Mouse (Mus musculus) heart, embryonic 13.5 days (tissue): Measurements from ENCODE around the gene Cp. TPM values are rescaled to one million over a fixed set of nuclear protein-coding genes. Genes with fewer than 3 reads are reported as not detected.

Source experiments
- ATAC-seq: fragments of 200-750 bp; cut with Nextera tagmentation; 2 replicates; pipeline ENCODE4 v1.8.0; 2017; ENCODE audit warnings: moderate TSS enrichment; ENCODE audit not compliant: insufficient number of reproducible peaks, low FRiP score, low TSS enrichment; ENCODE audit errors: extremely low read depth
- H3K27ac ChIP-seq: fragments of 300-500 bp; sonication (generic); replicated peaks from 2 replicates; pipeline ENCODE4 v1.5.1; 2015; ENCODE audit warnings: moderate library complexity, mild to moderate bottlenecking, inconsistent platforms
- H3K27me3 ChIP-seq: fragments of 300-500 bp; sonication (generic); replicated peaks from 2 replicates; pipeline ENCODE4 v1.6.1; 2015; ENCODE audit warnings: mild to moderate bottlenecking, inconsistent platforms
- H3K36me3 ChIP-seq: fragments of 300-500 bp; sonication (generic); 2 replicates; pipeline ENCODE4 v1.6.1; 2015; ENCODE audit warnings: mild to moderate bottlenecking, inconsistent platforms
- H3K4me1 ChIP-seq: fragments of 300-500 bp; sonication (generic); 2 replicates; pipeline ENCODE4 v1.6.1; 2015; ENCODE audit warnings: inconsistent platforms
- H3K4me2 ChIP-seq: fragments of 300-500 bp; sonication (generic); 2 replicates; pipeline ENCODE4 v1.6.1; 2015; ENCODE audit warnings: inconsistent platforms, mild to moderate bottlenecking, moderate library complexity
- H3K4me3 ChIP-seq: fragments of 300-500 bp; sonication (generic); 2 replicates; pipeline ENCODE4 v1.5.1; 2015; ENCODE audit warnings: moderate library complexity, mild to moderate bottlenecking, inconsistent platforms
- H3K9ac ChIP-seq: fragments of 300-500 bp; sonication (generic); 2 replicates; pipeline ENCODE4 v1.6.1; 2015; ENCODE audit warnings: inconsistent platforms, mild to moderate bottlenecking, moderate library complexity
- H3K9me3 ChIP-seq: fragments of 300-500 bp; sonication (generic); 2 replicates; pipeline ENCODE4 v1.6.1; 2016; ENCODE audit warnings: inconsistent platforms
- WGBS: fragments of 180-500 bp; shearing (Covaris S2); methylation state at CpG from one replicate; pipeline ENCODE4 v1.1.7; 2015; ENCODE audit warnings: mixed read lengths; 5-methylcytosine and 5-hydroxymethylcytosine counted together
- polyA plus RNA-seq: library from polyadenylated mRNA; unstranded; fragments of >200 nt; fragmentation: Nextera tagmentation; extraction: Ambion mirVana; gene quantifications from 2 replicates; pipeline ENCODE4 v1.2.1, GENCODE M21; 2015

The Cp gene
- polyA plus RNA-seq, 1 experiment from 2014 or later, result 1.3 TPM

GRCm38 (mm10) chr3:19966072-19966471 lies 9.2 kb downstream of the Cp start:
- ATAC-seq, result no peak
- Histone ChIP-seq H3K27me3 (no peaks in the 10 kb centered on the region), H3K4me3 (no peak overlapping the region), H3K4me1 (peaks cover 27% of the 10 kb centered on the region), H3K36me3 (no peaks in the 10 kb centered on the region), H3K9me3 (no peaks in the 10 kb centered on the region), H3K9ac (no peak overlapping the region), H3K27ac (no peak overlapping the region; the same call in 1 of the 2 replicates), H3K4me2 (no peak overlapping the region)
- WGBS, result 48% methylated on average over 4 of the region's 4 CpGs

GRCm38 (mm10) chr3:19978474-19978873 lies 21.6 kb downstream of the Cp start:
- ATAC-seq, result no peak

GRCm38 (mm10) chr3:19981156-19981555 lies 24.3 kb downstream of the Cp start:
- ATAC-seq, result no peak
- WGBS, result 77% methylated on average over 2 of the region's 2 CpGs
- no peak overlapping the region for H3K4me3 ChIP-seq
- no peak overlapping the region for H3K4me2 ChIP-seq
- H3K4me1 ChIP-seq, result no peaks in the 10 kb centered on the region
- no peak overlapping the region for H3K9ac ChIP-seq
- no peaks in the 10 kb centered on the region for H3K27me3 ChIP-seq
- H3K27ac ChIP-seq, result no peak overlapping the region
- no peaks in the 10 kb centered on the region for H3K9me3 ChIP-seq
- H3K36me3 ChIP-seq, result no peaks in the 10 kb centered on the region

More at GRCm38 (mm10) chr3:19978474-19978873, 21.6 kb downstream of the Cp start:
- no peak overlapping the region for H3K9ac ChIP-seq
- no peak overlapping the region for H3K4me3 ChIP-seq
- H3K27ac ChIP-seq, result no peak overlapping the region
- no peaks in the 10 kb centered on the region for H3K4me1 ChIP-seq
- 45% methylated on average over 4 of the region's 4 CpGs for WGBS
- H3K27me3 ChIP-seq, result no peaks in the 10 kb centered on the region
- H3K4me2 ChIP-seq, result no peak overlapping the region
- H3K36me3 ChIP-seq, result no peaks in the 10 kb centered on the region
- H3K9me3 ChIP-seq, result no peaks in the 10 kb centered on the region

GRCm38 (mm10) chr3:19982846-19983245 lies 26.0 kb downstream of the Cp start:
- H3K4me1 ChIP-seq, result no peaks in the 10 kb centered on the region
- H3K9me3 ChIP-seq, result no peaks in the 10 kb centered on the region
- no peak for ATAC-seq
- H3K4me3 ChIP-seq, result no peak overlapping the region
- no peak overlapping the region for H3K27ac ChIP-seq
- no peaks in the 10 kb centered on the region for H3K27me3 ChIP-seq
- no peaks in the 10 kb centered on the region for H3K36me3 ChIP-seq
- no peak overlapping the region for H3K4me2 ChIP-seq
- H3K9ac ChIP-seq, result no peak overlapping the region

- H3K4me3 ChIP-seq, result no peak overlapping the region
- no peak for ATAC-seq
- no peak overlapping the region for H3K4me2 ChIP-seq
- no peak overlapping the region for H3K9ac ChIP-seq
- WGBS, result 49% methylated on average over 3 of the region's 3 CpGs
- no peaks in the 10 kb centered on the region for H3K36me3 ChIP-seq
- H3K9me3 ChIP-seq, result no peaks in the 10 kb centered on the region
- no peaks in the 10 kb centered on the region for H3K27me3 ChIP-seq
- no peak overlapping the region for H3K27ac ChIP-seq
- no peaks in the 10 kb centered on the region for H3K4me1 ChIP-seq
These were observed 29.3 kb downstream of the Cp start for GRCm38 (mm10) chr3:19986123-19986522.

- H3K4me2 ChIP-seq, result no peak overlapping the region
- no peaks in the 10 kb centered on the region for H3K9me3 ChIP-seq
- ATAC-seq, result no peak
- WGBS, result 73% methylated on average over 3 of the region's 3 CpGs
- no peaks in the 10 kb centered on the region for H3K4me1 ChIP-seq
- H3K27ac ChIP-seq, result no peak overlapping the region
- H3K4me3 ChIP-seq, result no peak overlapping the region
- H3K27me3 ChIP-seq, result no peaks in the 10 kb centered on the region
- peaks cover 2% of the 10 kb centered on the region; the same call in 1 of the 2 replicates for H3K36me3 ChIP-seq
- no peak overlapping the region for H3K9ac ChIP-seq
These were observed 33.2 kb downstream of the Cp start for GRCm38 (mm10) chr3:19990031-19990430.

- 68% methylated on average over 4 of the region's 4 CpGs for WGBS
These were observed 35.5 kb downstream of the Cp start for GRCm38 (mm10) chr3:19992388-19992787.

GRCm38 (mm10) chr3:19999551-19999950 lies 42.7 kb downstream of the Cp start:
- H3K9ac ChIP-seq, result no peak overlapping the region
- no peaks in the 10 kb centered on the region for H3K27me3 ChIP-seq
- no peak overlapping the region for H3K4me3 ChIP-seq
- no peak overlapping the region for H3K4me2 ChIP-seq
- 80% methylated on average over 2 of the region's 2 CpGs for WGBS
- ATAC-seq, result no peak
- peaks cover 69% of the 10 kb centered on the region for H3K36me3 ChIP-seq
- H3K27ac ChIP-seq, result no peak overlapping the region
- no peaks in the 10 kb centered on the region for H3K4me1 ChIP-seq
- H3K9me3 ChIP-seq, result no peaks in the 10 kb centered on the region

More at GRCm38 (mm10) chr3:19992388-19992787, 35.5 kb downstream of the Cp start:
- Histone ChIP-seq H3K4me1 (no peaks in the 10 kb centered on the region), H3K9me3 (no peaks in the 10 kb centered on the region), H3K27me3 (no peaks in the 10 kb centered on the region), H3K27ac (no peak overlapping the region), H3K36me3 (peaks cover 18% of the 10 kb centered on the region), H3K9ac (no peak overlapping the region), H3K4me2 (no peak overlapping the region), H3K4me3 (no peak overlapping the region)
- no peak for ATAC-seq

- Histone ChIP-seq H3K4me3 (no peak overlapping the region), H3K9ac (no peak overlapping the region), H3K27ac (no peak overlapping the region), H3K4me2 (no peak overlapping the region), H3K27me3 (no peaks in the 10 kb centered on the region), H3K4me1 (no peaks in the 10 kb centered on the region), H3K9me3 (no peaks in the 10 kb centered on the region), H3K36me3 (peaks cover 61% of the 10 kb centered on the region)
- no peak for ATAC-seq
- 80% methylated on average over 4 of the region's 4 CpGs for WGBS
These were observed 44.0 kb downstream of the Cp start for GRCm38 (mm10) chr3:20000806-20001205.

- no peak overlapping the region for H3K27ac ChIP-seq
- H3K4me1 ChIP-seq, result no peaks in the 10 kb centered on the region
- no peak overlapping the region for H3K4me3 ChIP-seq
- no peak overlapping the region for H3K9ac ChIP-seq
- no peak for ATAC-seq
- peaks cover 59% of the 10 kb centered on the region for H3K36me3 ChIP-seq
- no peaks in the 10 kb centered on the region for H3K9me3 ChIP-seq
- 71% methylated on average over 5 of the region's 5 CpGs for WGBS
- H3K27me3 ChIP-seq, result no peaks in the 10 kb centered on the region
- H3K4me2 ChIP-seq, result no peak overlapping the region
These were observed 45.9 kb downstream of the Cp start for GRCm38 (mm10) chr3:20002786-20003185.

- peaks cover 63% of the 10 kb centered on the region for H3K36me3 ChIP-seq
- 86% methylated on average over 8 of the region's 8 CpGs for WGBS
- H3K4me2 ChIP-seq, result no peak overlapping the region
- H3K9me3 ChIP-seq, result no peaks in the 10 kb centered on the region
- no peaks in the 10 kb centered on the region for H3K4me1 ChIP-seq
- no peak overlapping the region for H3K9ac ChIP-seq
- H3K4me3 ChIP-seq, result no peak overlapping the region
- H3K27me3 ChIP-seq, result no peaks in the 10 kb centered on the region
- H3K27ac ChIP-seq, result no peak overlapping the region
- ATAC-seq, result no peak
These were observed 47.6 kb downstream of the Cp start for GRCm38 (mm10) chr3:20004422-20004821.

GRCm38 (mm10) chr3:20005611-20006010 lies 48.8 kb downstream of the Cp start:
- H3K9me3 ChIP-seq, result no peaks in the 10 kb centered on the region
- H3K36me3 ChIP-seq, result peaks cover 63% of the 10 kb centered on the region
- H3K4me3 ChIP-seq, result no peak overlapping the region
- no peak for ATAC-seq
- H3K4me2 ChIP-seq, result no peak overlapping the region
- no peaks in the 10 kb centered on the region for H3K27me3 ChIP-seq
- H3K27ac ChIP-seq, result no peak overlapping the region
- no peaks in the 10 kb centered on the region for H3K4me1 ChIP-seq
- 69% methylated on average over 1 of the region's 1 CpGs for WGBS
- H3K9ac ChIP-seq, result no peak overlapping the region
